Mouse (Mus musculus) CD4-positive helper T cell, adult 2 months (primary cell): ENCODE measurements around the gene Dmrt1.

Experiments
- DNase-seq: peaks from one replicate; pipeline ENCODE4 v3.0.0-alpha.2; 2012; ENCODE audit warnings: low read depth, missing footprints, low spot score

Gene Dmrt1

DNA sequence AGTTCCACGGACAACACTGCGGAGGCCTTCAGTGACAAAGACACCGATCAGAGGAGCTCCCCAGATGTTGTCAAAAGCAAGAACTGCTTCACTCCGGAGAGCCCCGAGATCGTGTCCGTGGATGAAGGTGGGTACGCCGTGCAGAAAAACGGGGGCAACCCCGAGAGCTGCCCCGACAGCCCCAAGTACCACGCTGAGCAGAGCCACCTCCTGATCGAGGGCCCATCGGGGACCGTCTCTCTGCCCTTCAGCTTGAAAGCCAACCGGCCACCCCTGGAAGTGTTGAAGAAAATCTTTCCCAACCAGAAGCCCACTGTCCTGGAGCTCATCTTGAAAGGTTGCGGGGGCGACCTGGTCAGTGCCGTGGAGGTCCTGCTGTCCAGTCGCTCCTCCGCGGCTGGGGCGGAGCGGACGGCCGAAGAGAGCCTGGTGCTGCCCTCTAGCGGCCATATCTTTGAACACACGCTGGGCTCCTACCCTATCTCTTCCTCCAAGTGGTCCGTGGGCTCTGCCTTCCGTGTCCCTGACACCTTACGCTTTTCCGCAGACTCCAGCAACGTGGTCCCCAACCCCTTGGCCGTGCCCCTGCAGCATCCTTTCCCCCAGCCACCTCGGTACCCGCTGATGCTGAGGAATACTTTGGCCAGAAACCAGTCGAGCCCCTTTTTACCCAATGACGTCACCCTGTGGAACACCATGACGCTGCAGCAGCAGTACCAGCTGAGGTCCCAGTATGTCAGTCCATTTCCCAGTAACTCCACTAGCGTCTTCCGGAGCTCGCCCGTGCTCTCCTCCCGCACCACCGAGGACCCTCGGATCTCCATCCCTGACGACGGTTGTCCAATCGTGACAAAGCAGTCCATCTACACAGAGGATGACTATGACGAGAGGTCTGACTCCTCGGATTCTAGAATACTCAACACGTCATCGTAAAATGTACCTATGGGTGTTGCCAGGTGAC, 117.2 kb downstream of the Dmrt1 start:
- no peak for DNase-seq

DNA sequence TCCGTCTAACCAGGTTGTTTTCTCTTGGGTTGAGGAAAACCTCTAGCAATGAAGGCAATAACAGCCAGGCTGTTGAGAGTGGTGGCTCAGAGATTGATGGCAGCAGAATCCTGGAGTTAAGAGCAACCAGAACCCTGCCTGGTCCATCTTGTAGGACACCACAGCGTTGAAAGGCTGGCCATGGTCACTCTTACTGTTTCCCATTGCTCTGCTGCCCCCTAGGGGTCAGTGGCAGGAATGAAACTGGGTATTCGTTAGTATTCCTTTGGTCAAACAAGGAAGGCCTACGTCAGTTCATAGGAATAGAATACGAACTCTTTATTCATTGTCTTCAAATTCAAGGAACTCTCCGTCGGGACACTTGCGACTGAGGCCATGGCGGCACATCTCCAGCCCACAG, 123.1 kb downstream of the Dmrt1 start:
- DNase-seq, result no peak

DNA sequence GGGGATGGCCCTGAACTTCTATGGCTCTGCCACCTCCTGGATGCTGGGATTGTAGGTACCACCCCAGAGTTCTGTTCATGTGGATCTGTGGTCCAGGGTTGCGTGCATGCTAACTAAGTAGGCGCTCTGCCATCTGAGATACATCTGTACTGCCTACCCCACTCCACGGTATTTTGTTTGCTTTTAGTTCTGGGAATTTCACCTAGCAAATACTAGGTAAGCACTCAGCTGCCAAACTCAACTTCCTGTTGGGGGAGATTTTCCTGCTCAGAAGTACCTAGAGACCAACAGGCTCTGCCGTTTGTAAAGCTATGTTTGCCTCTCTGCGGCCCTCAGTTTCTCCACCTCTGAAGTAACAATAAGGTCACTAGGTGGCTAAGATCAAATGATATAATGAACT, 129.7 kb downstream of the Dmrt1 start:
- no peak for DNase-seq

DNA sequence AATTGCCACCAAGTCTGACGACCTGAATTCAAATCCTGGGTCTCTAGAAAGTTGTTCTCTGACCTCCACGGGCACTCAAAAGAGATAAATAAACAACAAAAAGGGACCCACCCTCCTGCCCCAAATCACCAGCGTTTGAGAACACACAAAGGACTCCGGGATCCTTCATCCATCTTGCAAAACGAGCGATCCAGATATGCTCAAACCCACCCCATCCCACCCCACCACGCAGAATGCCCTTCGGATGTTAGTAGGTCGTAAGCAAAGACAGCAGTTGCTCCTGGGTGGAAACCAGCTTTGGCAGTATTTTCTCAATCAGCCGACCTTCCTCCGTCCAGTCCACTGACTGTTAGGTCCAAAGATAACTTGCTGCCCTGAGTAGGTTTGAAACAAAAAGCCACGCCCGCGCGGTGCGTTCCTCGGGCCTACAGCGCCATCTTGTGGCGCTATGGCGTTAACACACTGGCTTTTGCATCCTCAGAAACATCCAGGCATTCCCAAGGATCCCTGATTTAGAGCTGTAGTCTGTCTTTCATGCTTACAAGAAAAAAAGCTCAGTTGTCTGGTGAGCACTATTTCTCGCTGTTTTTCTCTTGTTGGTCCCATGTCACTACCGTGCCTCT, 130.3 kb downstream of the Dmrt1 start:
- DNase-seq, result no peak

DNA sequence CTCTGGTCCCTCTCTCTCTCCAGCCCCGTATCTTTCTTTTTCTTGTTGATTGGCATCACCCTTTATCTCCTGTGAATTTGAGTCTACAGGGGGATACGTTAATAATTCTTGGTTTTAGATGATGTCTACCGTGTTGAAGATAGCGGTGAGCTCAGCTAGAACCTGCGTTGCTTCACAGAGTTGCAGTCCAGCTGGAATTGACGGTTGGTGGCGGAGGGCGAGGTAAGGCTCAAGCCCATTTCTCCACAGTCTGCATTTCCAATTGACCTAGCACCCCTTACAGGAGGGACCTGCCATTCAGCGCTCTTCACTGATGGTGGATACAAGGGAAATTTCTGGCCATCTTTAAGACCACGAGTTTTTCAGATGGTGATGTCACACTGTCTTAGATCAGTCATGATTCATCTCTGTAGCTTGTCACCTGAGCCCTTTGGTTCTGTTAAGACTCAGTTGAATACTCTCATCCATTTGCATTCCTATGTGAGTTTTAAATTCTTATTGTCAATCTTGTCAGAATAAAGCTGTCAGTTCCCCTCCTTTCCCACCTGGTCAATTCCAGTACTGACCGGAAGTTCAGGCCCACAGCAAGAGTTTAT, 133.4 kb downstream of the Dmrt1 start:
- DNase-seq, result no peak

DNA sequence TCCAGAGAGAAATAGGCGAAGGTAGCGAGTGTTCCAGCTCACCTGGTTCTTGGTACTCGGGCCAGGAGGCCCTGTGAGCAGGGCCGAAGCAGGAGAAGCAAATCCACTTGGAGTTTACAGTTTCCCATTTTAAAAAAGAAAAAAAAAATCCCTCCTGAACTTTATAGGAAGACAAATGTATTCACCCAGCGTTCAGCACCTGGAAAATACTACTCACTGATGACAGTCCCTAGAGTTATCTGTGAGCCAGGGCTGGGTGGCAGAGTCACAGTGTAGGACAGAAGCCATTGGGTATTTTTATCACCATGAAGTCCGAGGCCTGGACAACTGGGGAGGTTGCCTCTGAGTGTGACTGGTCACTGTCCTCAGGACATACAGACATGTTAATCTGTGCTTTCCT, 136.4 kb downstream of the Dmrt1 start:
- no peak for DNase-seq

DNA sequence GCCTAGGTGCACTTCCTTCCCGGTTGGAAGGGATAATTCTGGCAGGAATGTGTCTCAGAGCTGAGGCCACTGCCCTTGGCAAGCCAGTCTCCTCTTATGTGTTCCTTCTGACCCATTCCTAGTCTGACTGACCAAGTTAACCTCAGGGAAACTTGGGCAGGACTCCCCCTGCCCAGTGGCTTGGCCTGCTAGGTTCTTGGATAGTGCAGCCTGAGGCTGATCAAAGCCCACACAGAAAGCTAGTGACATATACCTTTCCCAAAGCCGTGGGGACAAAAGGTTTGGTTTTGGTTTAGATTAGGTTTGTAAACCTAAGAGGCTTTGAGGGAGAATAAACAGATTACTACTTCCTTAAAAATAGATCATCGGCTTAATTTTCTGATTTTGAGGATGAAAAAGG, 141.7 kb downstream of the Dmrt1 start:
- DNase-seq, result no peak

DNA sequence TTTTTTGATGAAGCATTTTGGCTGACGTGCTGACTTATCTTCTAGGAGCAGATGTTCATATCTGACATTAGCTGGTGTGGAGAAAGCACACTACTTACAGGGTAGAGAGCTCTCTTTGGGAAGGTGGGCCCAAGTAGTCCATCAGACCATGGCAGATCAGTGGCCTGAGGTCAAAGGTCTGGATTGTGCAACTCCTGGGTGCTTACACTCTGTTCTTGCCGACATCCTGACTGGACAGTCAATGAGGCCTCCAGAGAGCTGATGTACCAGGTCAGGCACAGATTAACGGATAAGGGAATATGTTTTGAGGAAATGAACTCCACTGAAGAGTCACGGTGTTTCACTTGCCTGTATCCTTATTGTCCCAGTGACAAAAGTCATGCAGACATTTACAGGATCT, 143.3 kb downstream of the Dmrt1 start:
- DNase-seq, result no peak

DNA sequence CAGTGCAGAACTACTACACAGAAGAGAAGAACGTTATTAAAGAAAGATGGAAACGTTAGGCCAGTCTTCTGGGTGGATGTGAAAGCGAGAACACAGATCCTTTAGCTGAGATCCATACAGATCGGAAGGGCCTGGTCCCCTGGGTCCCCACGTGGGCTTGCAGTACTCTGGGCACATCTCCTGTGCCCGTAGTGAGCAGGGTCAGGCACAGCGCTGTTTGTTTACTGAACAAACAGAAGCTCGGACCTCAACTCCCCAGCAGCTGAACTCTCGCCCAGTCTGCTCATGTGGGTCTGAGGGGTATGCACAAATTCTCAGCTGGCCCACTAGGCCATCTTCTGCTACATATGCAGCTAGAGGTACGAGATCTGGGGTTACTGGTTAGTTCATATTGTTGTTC, 145.1 kb downstream of the Dmrt1 start:
- no peak for DNase-seq

DNA sequence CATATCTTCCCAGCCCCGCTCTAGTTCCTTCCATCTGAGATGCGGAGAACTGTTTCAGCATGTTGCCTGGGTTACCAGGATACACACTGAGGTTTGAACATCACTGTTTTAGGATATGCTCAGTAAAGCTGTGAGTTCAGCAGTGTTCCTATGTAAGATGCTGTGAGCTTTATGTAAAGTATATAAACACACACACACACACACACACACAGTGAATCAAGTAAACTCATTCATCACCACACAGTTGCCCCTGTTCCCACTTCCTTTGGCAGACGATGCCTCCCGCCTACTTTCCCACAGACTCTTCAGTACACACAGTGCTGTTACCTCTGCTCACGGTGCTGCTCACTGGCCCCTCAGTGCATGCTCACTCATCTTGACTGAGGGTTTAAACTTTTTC, 147.1 kb downstream of the Dmrt1 start:
- DNase-seq, result no peak
